Comparison of ENCODE assay signal across 25 mouse cellular contexts in the genomic region with DNA sequence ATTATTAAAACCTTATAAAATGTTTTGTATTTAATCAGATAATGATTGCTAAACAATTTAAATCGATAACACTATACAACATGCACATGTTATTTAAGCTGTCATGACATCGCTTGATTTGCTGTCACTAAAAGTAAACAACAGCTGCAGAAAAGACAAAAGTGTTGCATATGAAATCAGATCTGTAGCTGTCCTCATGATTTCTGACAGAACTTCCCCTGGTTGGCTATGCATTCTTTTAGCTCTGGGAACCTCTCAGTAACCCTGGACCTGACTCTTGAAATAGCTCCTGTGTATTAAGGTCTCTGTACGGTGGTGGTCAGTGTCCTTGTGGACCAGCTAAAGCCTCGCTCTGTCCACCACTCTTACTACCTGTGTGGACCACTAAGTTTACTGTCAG. TPM values are rescaled to one million over a fixed set of nuclear protein-coding genes. Genes with fewer than 3 reads are reported as not detected.
"Had no signal": no experiment of that assay in that cellular context is flagged by ENCODE, and none has a peak within 500 bp of the region (broad histone marks: within the 10 kb centered on the region; RNA-seq: fewer than 3 reads in every experiment).

No protein-coding gene starts in this region.

- H3K9me3 ChIP-seq: limb, embryonic 10.5 days; limb, embryonic 13.5 days; liver, embryonic 12.5 days; liver, embryonic 15.5 days; midbrain, embryonic 12.5 days; midbrain, embryonic 15.5 days; neural tube, embryonic 12.5 days; neural tube, embryonic 15.5 days; stomach, embryonic 15.5 days had no signal

- H3K4me1 ChIP-seq: limb, embryonic 10.5 days; limb, embryonic 13.5 days; liver, embryonic 12.5 days; liver, embryonic 15.5 days; midbrain, embryonic 12.5 days; midbrain, embryonic 15.5 days; neural tube, embryonic 12.5 days; neural tube, embryonic 15.5 days; stomach, embryonic 15.5 days had no signal

- H3K36me3 ChIP-seq: limb, embryonic 10.5 days; limb, embryonic 13.5 days; liver, embryonic 12.5 days; liver, embryonic 15.5 days; midbrain, embryonic 12.5 days; midbrain, embryonic 15.5 days; neural tube, embryonic 12.5 days; neural tube, embryonic 15.5 days; stomach, embryonic 15.5 days had no signal

- H3K4me3 ChIP-seq: limb, embryonic 10.5 days; limb, embryonic 13.5 days; liver, embryonic 12.5 days; liver, embryonic 15.5 days; midbrain, embryonic 12.5 days; midbrain, embryonic 15.5 days; neural tube, embryonic 12.5 days; neural tube, embryonic 15.5 days; stomach, embryonic 15.5 days had no signal

- DNase-seq: kidney, adult 9 months; kidney, postnatal 14 days; liver; lung, adult 18-20 months; lung, postnatal 14 days; right cerebral cortex, adult 18-20 months; right cerebral cortex, postnatal 25 days; spleen, adult 18-20 months; thymus, postnatal 25 days had no signal

- H3K27ac ChIP-seq: limb, embryonic 10.5 days; limb, embryonic 13.5 days; liver, embryonic 12.5 days; liver, embryonic 15.5 days; macrophage; midbrain, embryonic 12.5 days; midbrain, embryonic 15.5 days; neural tube, embryonic 12.5 days; neural tube, embryonic 15.5 days; stomach, embryonic 15.5 days had no signal

- H3K27me3 ChIP-seq: limb, embryonic 13.5 days; liver, embryonic 12.5 days; liver, embryonic 15.5 days; midbrain, embryonic 12.5 days; midbrain, embryonic 15.5 days; neural tube, embryonic 12.5 days; neural tube, embryonic 15.5 days; stomach, embryonic 15.5 days had no signal

- H3K4me2 ChIP-seq: limb, embryonic 13.5 days; liver, embryonic 12.5 days; liver, embryonic 15.5 days; midbrain, embryonic 12.5 days; midbrain, embryonic 15.5 days; neural tube, embryonic 12.5 days; neural tube, embryonic 15.5 days; stomach, embryonic 15.5 days had no signal

- H3K9ac ChIP-seq: limb, embryonic 13.5 days; liver, embryonic 12.5 days; liver, embryonic 15.5 days; midbrain, embryonic 12.5 days; midbrain, embryonic 15.5 days; neural tube, embryonic 12.5 days; neural tube, embryonic 15.5 days; stomach, embryonic 15.5 days had no signal

- ATAC-seq: liver, embryonic 12.5 days; midbrain, embryonic 15.5 days had no signal

RNA-seq across cellular contexts. Expression of a gene that starts 30.7 kb away (rescaled TPM):
- total RNA-seq: layer of hippocampus, adult 18-20 months; layer of hippocampus, postnatal 14 days; left cerebral cortex, adult 8-10 months; left cerebral cortex, postnatal 14 days; megakaryocyte, adult 5-6 weeks had no signal
- polyA plus RNA-seq: limb, embryonic 13.5 days; liver, embryonic 12.5 days; liver, embryonic 15.5 days; lung, embryonic 16.5 days; macrophage; midbrain, embryonic 12.5 days; midbrain, embryonic 15.5 days; neural tube, embryonic 15.5 days had no signal
